Mouse (Mus musculus): ENCODE measurements around the gene Elp5.

Gene Elp5

DNA sequence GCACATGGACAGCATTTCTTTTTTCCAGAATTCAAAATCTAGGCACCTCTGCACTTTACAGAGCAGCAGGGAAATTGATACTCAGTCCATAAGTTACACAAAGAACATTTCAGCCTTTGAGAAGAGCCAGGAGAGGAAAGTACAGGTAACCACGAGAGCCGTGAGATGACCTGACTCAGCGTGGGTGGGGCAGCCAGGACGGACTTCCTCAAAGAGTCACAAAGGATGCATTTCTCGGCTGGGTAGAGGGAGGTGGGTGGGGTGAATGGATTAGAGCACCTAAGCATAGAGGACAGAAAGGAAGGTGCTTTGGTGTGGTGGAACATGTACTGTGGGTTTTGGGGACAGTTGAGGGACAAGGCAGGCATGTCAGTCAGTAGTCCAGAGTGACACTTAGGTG lies 20.5 kb downstream of the Elp5 start:
- no peak for DNase-seq (ENCODE audit: low read depth, low spot score)

- peak; percentile 86 for DNase-seq (ENCODE audit: low read depth, low spot score)
Measured at GRCm38 (mm10) chr11:69960616-69961015, 21.7 kb downstream of the Elp5 start.

DNA sequence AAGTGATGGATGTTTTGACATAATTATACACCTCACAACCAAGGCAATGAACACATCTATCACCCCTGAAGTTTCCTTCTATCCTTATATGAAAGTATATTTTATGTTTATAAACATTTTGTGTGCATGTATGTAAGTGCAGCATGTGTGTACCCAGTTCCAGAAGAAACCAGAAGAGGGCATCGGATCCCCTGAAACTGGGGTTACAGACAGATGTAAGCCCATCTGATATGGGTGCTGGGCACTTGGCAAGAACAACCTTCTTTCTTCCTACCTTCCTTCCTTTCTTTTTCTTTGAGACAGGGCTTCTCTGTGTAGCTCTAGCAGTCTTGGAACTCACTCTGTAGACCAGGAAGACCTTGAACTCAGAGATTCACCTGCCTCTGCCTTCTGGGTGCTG lies 26.1 kb downstream of the Elp5 start:
- no peak for DNase-seq (ENCODE audit: low read depth, low spot score)

DNA sequence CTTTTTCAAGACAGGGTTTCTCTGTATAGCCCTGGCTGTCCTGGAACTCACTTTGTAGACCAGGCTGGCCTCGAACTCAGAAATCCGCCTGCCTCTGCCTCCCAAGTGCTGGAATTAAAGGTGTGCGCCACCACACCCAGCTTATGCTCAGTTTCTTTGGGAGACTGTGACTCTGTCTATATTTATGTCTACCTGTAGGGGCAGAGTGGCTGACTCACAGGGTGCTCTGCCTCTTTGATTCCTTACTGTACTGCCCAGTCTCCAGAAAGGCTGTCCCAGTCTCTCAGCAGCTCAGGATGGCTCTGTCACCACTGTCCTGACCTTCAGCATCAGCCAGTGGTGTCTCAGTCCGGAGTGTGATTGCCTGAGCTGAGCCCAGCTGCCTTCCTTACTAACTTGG lies 26.7 kb downstream of the Elp5 start:
- DNase-seq (ENCODE audit: low read depth, low spot score), result peak; percentile 40

DNA sequence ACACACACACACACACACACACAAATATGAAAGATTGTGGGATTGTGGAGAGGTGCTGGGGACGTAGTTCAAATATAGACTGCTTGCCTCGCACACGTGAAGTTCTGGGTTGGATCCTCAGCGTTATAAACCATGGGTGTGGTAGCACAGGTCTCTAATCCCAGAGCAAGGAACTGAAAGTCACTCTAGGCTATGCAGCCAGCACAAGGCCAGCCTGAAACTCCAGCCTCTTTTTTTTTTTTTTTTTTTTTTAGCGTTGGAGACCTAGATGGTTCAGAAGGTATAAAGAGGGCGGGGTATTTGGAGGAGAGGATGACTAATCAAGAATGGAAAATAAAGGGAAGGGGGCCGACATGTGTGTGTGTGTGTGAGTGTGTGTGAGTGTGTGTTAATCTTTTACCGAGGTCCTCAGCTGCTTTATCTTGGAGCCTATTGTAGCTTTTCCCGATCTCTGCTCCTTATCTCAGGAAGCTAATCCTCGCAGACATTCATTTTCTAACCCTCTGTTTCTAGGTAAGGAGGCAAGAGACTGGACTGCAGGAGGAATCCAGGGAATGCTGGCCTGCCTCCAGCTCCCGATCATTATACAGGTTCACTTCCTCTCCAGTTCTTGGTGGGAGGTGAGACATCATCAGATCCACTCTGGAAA lies 28.9 kb downstream of the Elp5 start:
- DNase-seq (ENCODE audit: low read depth, low spot score), result no peak

DNA sequence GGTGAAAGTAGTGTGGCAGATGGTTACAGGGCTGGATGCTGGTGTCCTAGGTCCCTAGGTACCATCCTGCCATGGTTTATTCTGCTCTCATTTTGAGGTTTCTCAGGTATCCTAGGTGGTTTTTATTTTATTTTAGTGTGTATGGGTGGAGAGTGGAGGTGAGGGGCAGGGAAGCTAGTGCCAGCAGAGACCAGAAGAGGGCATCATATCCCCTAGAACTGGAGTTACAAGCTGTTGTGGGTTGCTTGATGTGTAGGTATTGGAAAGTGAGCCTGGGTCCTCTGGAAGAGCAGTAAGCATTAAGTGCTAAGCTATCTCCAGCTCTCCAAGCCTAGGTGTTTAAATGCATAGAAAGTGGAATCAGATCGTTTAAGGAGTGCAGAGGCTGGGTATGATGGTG lies 30.0 kb downstream of the Elp5 start:
- DNase-seq (ENCODE audit: low read depth, low spot score), result no peak

- peak; percentile 46 for DNase-seq (ENCODE audit: low read depth, low spot score)
Measured at GRCm38 (mm10) chr11:69950807-69951459, 31.4 kb downstream of the Elp5 start.

DNA sequence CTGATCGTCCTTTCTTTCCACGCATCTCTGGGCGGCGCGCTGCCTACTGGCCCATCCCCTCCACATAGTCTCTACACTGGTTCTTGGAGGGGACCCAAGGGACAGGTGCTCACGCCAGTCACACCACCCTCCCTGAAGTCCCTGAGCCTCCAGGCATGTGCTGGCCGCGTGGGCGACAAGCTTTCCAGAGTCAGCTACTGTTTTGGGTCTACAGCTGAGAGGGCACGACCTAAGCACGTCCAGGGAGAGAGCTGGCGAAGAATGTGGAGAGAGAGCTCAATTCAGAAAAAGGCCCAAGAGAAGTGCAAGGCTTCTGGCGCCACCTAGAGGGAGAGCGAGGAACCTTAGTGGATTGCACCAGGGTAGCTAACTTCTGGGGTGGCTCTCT lies 33.6 kb downstream of the Elp5 start:
- DNase-seq (ENCODE audit: low read depth, low spot score), result peak; percentile 91

DNA sequence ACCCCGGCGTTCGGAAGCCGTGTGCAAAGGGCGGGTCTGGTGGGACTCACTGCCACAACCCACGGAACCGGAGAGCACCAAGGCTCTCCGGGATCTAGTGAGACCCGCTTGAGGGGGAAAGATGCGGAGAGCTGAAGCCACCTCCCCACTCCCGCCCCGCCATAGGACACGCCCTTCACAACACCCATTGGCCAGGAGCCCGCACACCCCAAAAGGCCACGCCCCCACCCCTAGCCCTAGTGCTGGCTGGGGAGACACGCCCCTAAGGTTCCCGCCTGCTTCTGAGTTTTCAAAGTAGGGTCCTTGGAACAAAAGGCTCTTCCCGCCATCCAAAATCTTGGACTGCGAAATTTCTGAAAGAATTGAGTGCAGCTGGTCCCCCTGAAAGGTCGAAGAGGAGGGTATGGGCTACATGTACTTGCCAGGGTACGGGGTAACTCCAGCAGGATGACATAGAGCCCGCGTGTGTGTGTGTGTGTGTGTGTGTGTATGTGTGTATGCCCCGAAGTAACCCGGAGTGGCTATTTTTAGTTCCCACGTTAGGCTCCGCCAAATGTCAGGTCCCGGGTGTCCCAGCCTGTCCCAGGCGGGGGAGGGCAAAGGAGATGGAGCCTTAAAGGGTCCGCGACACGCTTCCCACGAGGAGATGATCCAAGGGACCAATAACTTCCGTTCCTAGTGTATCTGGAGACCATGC lies 34.1 kb downstream of the Elp5 start, which contains the start of gene Slc2a4:
Slc2a4 (minus strand) TSS at position 123 of the 697 bp plus-strand sequence.
- peak; percentile 97 for DNase-seq (ENCODE audit: low read depth, low spot score)

DNA sequence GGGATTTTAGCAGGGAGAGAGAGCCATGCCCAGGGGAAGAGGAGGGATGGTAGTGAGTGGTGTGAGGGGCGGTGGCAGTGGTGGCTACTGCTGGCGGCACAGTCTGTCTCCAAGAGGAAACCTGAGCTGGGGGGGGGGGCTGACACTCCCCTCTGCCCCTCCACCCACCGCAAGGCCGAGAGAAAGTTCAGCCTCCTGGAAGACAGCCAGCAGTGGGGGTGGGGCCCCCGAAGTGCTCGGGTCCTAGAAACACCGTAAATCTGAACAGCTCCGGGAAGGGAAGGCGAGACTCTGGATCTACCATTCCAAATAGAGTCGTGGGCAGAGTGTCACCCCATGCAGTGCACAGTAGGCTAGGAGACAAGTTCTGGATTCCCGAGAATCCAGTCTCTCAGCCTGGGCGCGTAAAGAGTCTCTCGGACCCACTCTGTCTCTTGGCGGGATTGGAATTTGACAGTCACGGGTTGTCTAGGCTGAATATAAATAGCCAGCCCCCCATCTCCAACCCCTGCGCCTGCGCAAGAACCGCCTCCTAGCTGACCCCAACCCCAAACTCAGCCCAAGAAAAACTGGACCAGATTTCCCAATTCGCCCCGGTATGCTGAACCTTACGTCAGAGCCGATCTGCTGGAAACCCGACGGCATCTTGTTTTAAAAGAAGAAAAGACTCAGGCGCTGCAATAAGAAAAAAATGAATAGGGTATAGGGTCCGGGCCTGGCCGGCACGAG lies 34.8 kb downstream of the Elp5 start:
- peak; percentile 67 for DNase-seq (ENCODE audit: low read depth, low spot score)

DNA sequence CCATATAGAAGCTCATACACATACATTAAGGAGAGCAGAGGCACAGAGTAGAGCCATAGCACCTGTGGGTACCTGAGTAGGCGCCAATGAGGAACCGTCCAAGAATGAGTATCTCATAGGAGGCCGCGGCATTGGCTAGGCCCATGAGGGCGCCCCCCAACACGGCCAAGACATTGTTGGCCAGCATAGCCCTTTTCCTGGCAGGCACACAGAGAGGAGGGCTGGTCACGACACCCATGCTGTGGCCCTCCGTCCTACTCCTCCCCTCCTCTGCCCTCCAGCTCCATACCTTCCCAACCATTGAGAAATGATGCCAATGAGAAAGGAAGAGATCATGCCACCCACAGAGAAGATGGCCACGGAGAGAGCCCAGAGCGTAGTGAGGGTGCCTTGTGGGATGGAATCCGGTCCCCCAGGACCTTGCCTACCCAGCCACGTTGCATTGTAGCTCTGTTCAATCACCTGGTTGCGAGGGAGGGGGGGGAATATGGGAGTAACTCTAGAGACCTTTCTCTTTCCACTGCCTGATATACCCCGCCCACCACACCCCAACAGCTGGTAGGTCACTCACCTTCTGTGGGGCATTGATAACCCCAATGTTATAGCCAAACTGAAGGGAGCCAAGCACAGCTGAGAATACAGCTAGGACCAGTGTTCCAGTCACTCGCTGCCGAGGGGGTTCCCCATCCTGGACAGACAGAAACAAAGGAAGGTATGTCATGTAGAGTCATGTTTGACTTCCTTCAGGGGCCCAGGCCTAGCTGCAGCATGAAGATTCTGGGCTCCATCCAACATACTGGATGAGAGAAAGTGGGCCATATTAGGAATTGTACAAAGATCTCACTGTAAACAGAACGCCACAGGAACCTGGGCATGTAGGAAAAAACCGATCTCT lies 36.1 kb downstream of the Elp5 start:
- DNase-seq (ENCODE audit: low read depth, low spot score), result no peak

- DNase-seq (ENCODE audit: low read depth, low spot score), result no peak
Measured at GRCm38 (mm10) chr11:69945216-69945615, 37.1 kb downstream of the Elp5 start.

GRCm38 (mm10) chr11:69940962-69941361 lies 41.4 kb downstream of the Elp5 start:
- DNase-seq (ENCODE audit: low read depth, low spot score), result no peak

GRCm38 (mm10) chr11:69939731-69940130 lies 42.6 kb downstream of the Elp5 start:
- DNase-seq (ENCODE audit: low read depth, low spot score), result no peak

- no peak for DNase-seq (ENCODE audit: low read depth, low spot score)
Measured at GRCm38 (mm10) chr11:69939181-69939580, 43.1 kb downstream of the Elp5 start.

DNA sequence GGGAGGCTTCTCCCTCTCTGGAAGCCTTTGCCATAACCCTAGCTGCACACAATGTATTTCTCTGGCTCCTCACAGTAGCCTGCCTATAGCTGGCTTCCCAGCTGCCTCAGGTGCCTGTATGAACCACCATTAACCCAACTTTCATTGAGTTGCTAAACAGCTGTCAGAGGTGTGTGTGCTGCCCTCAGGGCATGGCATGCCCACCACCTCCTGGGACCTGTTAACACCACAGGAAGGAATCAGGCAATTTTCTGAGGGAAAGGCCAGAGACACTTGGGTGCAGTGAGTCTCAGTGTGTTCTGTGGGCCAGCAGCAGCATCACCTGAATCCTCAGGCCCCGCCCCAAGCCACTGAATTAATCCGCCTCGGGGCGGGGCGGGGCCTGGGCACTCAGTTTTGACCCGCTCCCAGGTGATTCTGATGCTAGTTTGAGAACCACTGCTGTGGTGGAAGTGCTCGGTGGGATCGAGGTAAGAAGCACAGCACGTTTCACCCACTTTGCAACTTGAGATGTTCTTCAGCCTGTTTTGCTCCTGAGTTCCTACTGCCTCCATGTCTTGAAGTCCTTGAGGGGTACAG lies 43.8 kb downstream of the Elp5 start:
- DNase-seq (ENCODE audit: low read depth, low spot score), result peak; percentile 30

GRCm38 (mm10) chr11:69937834-69938233 lies 44.5 kb downstream of the Elp5 start:
- no peak for DNase-seq (ENCODE audit: low read depth, low spot score)

GRCm38 (mm10) chr11:69937385-69937784 lies 44.9 kb downstream of the Elp5 start:
- DNase-seq (ENCODE audit: low read depth, low spot score), result no peak

GRCm38 (mm10) chr11:69936714-69937347 lies 45.5 kb downstream of the Elp5 start:
- no peak for DNase-seq (ENCODE audit: low read depth, low spot score)

DNA sequence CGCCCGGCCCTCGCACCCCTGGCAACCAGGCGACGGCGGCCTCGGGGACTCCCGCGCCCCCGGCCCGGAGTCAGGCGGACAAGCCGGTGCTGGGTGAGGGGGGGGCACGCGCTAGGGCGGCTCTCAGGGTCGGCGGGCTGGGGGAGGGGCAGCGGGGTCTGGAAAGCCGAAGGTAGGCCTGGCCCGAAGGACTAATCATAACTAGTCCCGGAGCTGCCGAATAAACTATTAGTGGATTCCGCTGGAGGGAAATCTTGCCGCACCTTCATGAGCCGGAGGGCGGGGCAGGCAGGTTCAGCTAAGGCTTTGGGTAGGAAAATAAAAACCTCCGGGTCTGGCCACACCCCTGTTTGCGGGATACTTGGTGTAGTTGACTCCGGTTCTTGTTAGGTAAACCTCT lies 46.2 kb downstream of the Elp5 start:
- peak; percentile 72 for DNase-seq (ENCODE audit: low read depth, low spot score)

Measured in R1 (cell line).